Mouse (Mus musculus): ENCODE data around the gene Psmd2.

- TF ChIP-seq CTCF (IDR thresholded peaks at IDR 0.05; ENCODE audit: borderline replicate concordance, insufficient read depth, low read length) (no peak), POLR2A (IDR thresholded peaks at IDR 0.05; ENCODE audit: low read depth, low read length) (peak; percentile 45; the same call in 1 of the 2 replicates)
Observed at GRCm38 (mm10) chr16:20694781-20695180, 43.3 kb downstream of the Psmd2 start.

Measured in embryonic fibroblast, embryonic 13.5 days (primary cell).